Mouse (Mus musculus) forebrain, embryonic 14.5 days (tissue): ENCODE results near the gene Meltf. TPM values are rescaled to one million over a fixed set of nuclear protein-coding genes. Genes with fewer than 3 reads are reported as not detected.

Experiments
- ATAC-seq: fragments of 200-750 bp; cut with Nextera tagmentation; 2 replicates; pipeline ENCODE4 v1.8.0; 2017; ENCODE audit warnings: mild to moderate bottlenecking, moderate library complexity
- DNase-seq: peaks from one replicate; pipeline ENCODE4 v3.0.0-alpha.2; 2015; ENCODE audit warnings: low spot score
- H3K27ac ChIP-seq: fragments of 300-500 bp; sonication (generic); 2 replicates; pipeline ENCODE4 v1.5.1; 2014; ENCODE audit warnings: low read depth, mild to moderate bottlenecking, control low read depth, low read length, moderate library complexity
- H3K27me3 ChIP-seq: fragments of 300-500 bp; sonication (generic); replicated peaks from 2 replicates; pipeline ENCODE4 v1.6.1; 2014; ENCODE audit warnings: low read length, control low read depth, mixed read lengths; ENCODE audit not compliant: control insufficient read depth, insufficient read depth
- H3K36me3 ChIP-seq: fragments of 300-500 bp; sonication (generic); 2 replicates; pipeline ENCODE4 v1.6.1; 2014; ENCODE audit warnings: low read length, control low read depth; ENCODE audit not compliant: control insufficient read depth, insufficient read depth
- H3K4me1 ChIP-seq: fragments of 300-500 bp; sonication (generic); 2 replicates; pipeline ENCODE4 v1.6.1; 2014; ENCODE audit warnings: antibody characterized with exemption, low read length, control low read depth; ENCODE audit not compliant: control insufficient read depth, insufficient read depth
- H3K4me2 ChIP-seq: fragments of 300-500 bp; sonication (generic); 2 replicates; pipeline ENCODE4 v1.6.1; 2014; ENCODE audit warnings: mild to moderate bottlenecking, control low read depth, low read length
- H3K4me3 ChIP-seq: fragments of 300-500 bp; sonication (generic); 2 replicates; pipeline ENCODE4 v1.5.1; 2014; ENCODE audit warnings: low read depth, low read length, control low read depth
- H3K9ac ChIP-seq: fragments of 300-500 bp; sonication (generic); 2 replicates; pipeline ENCODE4 v1.6.1; 2014; ENCODE audit warnings: mild to moderate bottlenecking, low read length, control low read depth, moderate library complexity
- H3K9me3 ChIP-seq: fragments of 300-500 bp; sonication (generic); replicated peaks from 2 replicates; pipeline ENCODE4 v1.6.1; 2016; ENCODE audit warnings: low read length, control low read depth, mixed read lengths; ENCODE audit not compliant: control insufficient read depth
- WGBS: fragments of 180-500 bp; shearing (Covaris S2); extraction: QIAGEN DNeasy Blood & Tissue Kit; methylation state at CpG from one replicate; pipeline ENCODE4 v1.1.7; 2014; 5-methylcytosine and 5-hydroxymethylcytosine counted together
- polyA plus RNA-seq: library from polyadenylated mRNA; unstranded; fragments of >200 nt; fragmentation: Nextera tagmentation; extraction: Ambion mirVana; gene quantifications from 2 replicates; pipeline ENCODE4 v1.2.1, GENCODE M21; 2014

Gene Meltf
- polyA plus RNA-seq, 1 experiment from 2014 or later = 0.04 TPM

- H3K9me3 ChIP-seq = no peaks in the 10 kb centered on the region
- DNase-seq = peak; percentile 10
- WGBS = under 1% methylated on average over 38 of the region's 38 CpGs
- H3K4me2 ChIP-seq = peak overlapping the region; percentile 93
- peak overlapping the region; percentile 87 for H3K4me3 ChIP-seq
- peak overlapping the region; percentile 86 for H3K27ac ChIP-seq
- no peaks in the 10 kb centered on the region for H3K27me3 ChIP-seq
- H3K9ac ChIP-seq = peak overlapping the region; percentile 90
- H3K4me1 ChIP-seq = peaks cover 18% of the 10 kb centered on the region
- peak; percentile 64 for ATAC-seq
- H3K36me3 ChIP-seq = peaks cover 16% of the 10 kb centered on the region; the same call in 1 of the 2 replicates
These were observed 69.3 kb downstream of the Meltf start for GRCm38 (mm10) chr16:31947901-31948316.

DNA sequence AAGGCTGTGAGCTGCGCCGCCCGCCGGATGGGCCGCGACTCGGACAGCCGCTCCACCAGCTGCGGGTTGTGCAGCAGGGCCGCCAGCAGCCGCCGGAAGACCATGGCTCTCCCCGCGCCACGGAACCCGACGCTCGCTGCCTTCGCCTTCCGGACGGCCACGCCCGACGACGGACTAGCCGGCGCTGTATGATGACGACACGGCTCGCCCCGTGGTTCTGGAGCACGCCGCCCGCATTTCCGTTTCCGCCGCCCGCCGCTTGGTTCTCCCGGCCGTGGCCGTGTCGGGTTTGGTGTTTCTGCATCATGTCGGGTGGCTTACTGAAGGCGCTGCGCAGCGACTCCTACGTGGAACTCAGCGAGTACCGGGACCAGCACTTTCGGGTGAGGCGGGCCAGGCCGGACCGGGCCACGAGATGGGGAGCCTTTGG lies 69.8 kb downstream of the Meltf start, which contains the start of the genes 0610012G03Rik and Ncbp2:
TSS of gene 0610012G03Rik (minus strand) at position 150 of the 430 bp plus-strand sequence.
TSS of gene Ncbp2 (plus strand) at position 169 of the 430 bp plus-strand sequence.
- Histone ChIP-seq H3K4me1 (peaks cover 18% of the 10 kb centered on the region), H3K4me3 (peak within 1 kb of the TSS; percentile 87), H3K27ac (peak within 1 kb of the TSS; percentile 86), H3K36me3 (peaks cover 16% of the 10 kb centered on the region; the same call in 1 of the 2 replicates), H3K27me3 (no peaks in the 10 kb centered on the region), H3K4me2 (peak within 1 kb of the TSS; percentile 93), H3K9ac (peak within 1 kb of the TSS; percentile 90), H3K9me3 (no peaks in the 10 kb centered on the region)
- ATAC-seq (peak; percentile 93), DNase-seq (peak; percentile 97)
- WGBS = under 1% methylated on average over 51 of the region's 55 CpGs

Other genes with a start within 250 kb of the Meltf start
- gene Dlg1, start 215.4 kb upstream of the Meltf start, polyA plus RNA-seq = 14.1 and 17.2 TPM in 2 replicates
- gene Pigz, start 55.0 kb downstream of the Meltf start, polyA plus RNA-seq = 0.91 and 2.2 TPM in 2 replicates
- 127 and 136 TPM in 2 replicates for gene 0610012G03Rik, start 69.7 kb downstream of the Meltf start, polyA plus RNA-seq
- gene Ncbp2, start 69.7 kb downstream of the Meltf start, polyA plus RNA-seq = 103 and 116 TPM in 2 replicates
- 7.5 and 9.5 TPM in 2 replicates for gene Senp5, start 124.5 kb downstream of the Meltf start, polyA plus RNA-seq
- 39.3 and 45.9 TPM in 2 replicates for gene Pak2, start 200.5 kb downstream of the Meltf start, polyA plus RNA-seq
- 141 and 159 TPM in 2 replicates for gene Pigx, start 220.9 kb downstream of the Meltf start, polyA plus RNA-seq
- gene Cep19, start 221.0 kb downstream of the Meltf start, polyA plus RNA-seq = 49.8 and 54.1 TPM in 2 replicates